Mouse (Mus musculus) CD4-positive helper T cell, adult 2 months (primary cell): ENCODE measurements around the gene Ltk.

Experiments used
- DNase-seq: peaks from one replicate; pipeline ENCODE4 v3.0.0-alpha.2; 2012; ENCODE audit warnings: low read depth, missing footprints, low spot score

The Ltk gene

GRCm38 (mm10) chr2:119703171-119703570 is 57.1 kb downstream of the Ltk start:
- no peak for DNase-seq
